Mouse (Mus musculus): Measurements from ENCODE around the gene Pramef20.
"Not testable (repeated sequence)": the region's sequence is repeated elsewhere in the genome, so short reads cannot be mapped to it uniquely, and the experiment has no call there.

The Pramef20 gene

DNA sequence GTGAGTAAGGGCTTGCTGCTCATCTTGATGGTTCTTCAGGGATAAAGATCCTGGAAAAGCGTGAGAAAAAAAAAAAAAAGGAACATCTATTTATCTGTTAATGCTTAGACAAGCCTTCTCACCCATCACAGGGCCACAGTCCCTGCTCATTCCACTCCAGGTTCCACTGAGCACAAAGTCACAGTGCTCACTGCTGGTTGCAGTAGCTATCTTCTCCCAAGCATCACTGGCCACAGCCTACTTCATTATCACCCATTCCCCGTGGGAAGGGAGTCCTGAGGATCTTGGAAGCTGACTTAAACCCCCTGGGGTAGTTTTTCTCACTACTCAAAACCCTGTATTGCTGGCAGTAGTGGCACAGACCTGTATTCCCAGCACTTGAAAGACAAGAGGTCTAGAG, at the start of gene Pramef20:
Pramef20 (minus strand) TSS at position 23 of the 400 bp plus-strand sequence.
- CTCF ChIA-PET: interaction anchor here (0.5 kb wide), 1 partner anchor 1747 kb away, joined by 6 read pairs; no protein-coding TSS in a partner anchor

DNA sequence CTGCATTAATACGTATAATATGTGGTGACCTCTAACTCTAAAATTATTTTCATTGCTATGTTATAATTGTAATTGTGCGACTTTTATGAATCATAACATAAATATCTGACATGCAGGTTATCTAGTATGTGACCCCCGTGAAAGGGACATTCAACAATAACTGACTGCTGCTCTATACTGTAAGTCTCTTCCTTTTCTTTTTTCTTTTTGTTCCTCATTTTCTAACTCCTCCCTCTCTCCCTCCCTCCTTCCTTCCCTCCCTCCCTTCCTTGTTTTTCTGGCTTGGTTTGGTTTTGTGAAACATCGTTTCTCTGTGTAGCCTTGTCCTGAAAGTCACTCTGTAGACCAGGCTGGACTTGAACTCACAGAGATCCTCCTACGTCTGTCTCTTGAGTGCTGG, 46.9 kb upstream of the Pramef20 start:
- CTCF ChIA-PET: no interaction called here

DNA sequence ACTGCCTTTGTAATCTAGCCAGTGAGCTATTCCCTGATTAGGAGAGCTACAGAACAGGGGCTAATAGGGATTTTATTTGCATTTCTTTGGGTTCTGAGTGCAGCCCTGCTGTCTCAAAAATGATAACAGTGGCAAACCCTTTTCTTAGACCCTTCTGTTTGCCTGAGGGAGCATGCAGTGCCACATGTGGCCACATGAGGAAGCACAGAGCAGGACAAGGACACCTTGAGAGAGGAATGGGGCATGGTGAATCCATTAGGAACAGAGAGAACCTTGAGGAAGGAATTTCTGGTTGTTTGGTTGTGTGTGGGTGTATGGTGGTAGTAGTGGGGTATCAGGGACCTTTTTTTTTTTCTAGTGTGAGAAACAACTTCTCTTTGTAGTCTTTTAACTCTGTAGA, 42.9 kb upstream of the Pramef20 start:
- CTCF ChIA-PET: no interaction called here

DNA sequence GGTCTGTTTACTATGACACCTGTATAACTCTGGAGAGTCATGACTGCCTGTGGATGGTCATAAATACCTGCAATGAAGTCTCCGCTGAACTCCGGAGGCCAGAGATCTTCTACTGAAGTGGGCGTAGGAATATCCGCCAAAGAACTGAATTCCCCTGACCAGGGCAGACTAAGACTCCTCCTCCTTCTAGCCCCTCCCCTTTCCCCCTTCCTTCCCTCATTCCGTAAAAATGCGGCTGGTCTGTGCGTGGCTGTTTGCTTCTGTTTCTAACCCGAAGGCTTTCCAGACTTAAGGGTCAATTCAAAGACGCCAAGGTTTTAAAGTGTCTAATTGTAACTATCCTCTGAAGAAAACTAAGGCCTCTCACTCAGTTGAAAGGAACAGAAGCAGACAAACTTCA, 30.6 kb upstream of the Pramef20 start, which contains the start of gene Pramef12:
Pramef12 (minus strand) TSS at position 175 of the 400 bp plus-strand sequence.
- CTCF ChIA-PET: no interaction called here

DNA sequence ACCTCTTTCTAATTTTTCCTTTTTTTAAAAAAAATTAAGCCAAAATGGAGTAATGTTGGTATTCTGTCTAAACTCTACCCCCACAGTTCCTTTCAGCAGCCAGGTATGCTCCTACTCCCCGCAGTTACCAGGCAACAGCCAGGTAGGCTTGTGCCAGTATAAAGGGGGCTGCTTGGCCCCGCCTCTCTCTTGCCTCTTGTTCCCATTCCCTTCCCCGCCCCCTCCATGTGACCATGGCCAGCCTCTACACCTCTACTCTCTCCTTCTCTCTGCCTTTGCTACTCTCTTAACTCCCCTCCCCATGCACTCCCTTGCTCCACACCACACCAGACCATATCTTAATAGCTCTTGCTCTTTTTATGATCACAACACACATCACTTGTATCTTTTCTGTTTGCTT, 28.5 kb upstream of the Pramef20 start:
- CTCF ChIA-PET: no interaction called here

DNA sequence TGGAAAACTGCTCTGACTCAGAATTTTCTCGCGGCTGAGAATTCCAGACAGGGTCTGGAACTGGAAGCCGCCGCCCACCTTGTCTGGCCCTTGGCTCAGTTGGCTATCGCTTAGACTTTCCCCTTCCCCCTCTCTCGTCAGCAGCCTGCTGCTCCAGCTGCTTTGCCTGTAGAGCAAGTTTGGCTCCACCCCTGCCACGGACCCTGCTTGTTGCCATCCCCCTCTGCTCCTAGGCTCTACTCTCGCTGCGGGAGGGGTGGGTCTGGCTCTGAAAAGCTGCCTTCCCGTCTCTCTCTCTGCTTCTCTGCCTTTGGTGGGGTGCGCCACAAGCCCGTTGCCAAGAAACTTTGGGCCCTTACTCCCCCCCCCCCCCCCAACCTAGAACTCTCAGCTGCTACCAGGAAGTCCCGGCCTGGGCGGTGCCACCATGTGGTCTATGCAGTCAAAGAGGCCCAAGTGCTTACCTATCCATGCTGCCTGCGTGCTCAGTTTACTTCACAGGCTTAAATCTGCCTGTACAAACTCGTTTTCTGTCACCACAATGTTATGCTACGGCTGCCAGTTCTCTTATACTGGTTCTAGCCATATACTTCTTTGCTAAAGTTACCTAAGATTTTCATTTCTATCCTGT, 26.8 kb upstream of the Pramef20 start:
- CTCF ChIA-PET: no interaction called here

DNA sequence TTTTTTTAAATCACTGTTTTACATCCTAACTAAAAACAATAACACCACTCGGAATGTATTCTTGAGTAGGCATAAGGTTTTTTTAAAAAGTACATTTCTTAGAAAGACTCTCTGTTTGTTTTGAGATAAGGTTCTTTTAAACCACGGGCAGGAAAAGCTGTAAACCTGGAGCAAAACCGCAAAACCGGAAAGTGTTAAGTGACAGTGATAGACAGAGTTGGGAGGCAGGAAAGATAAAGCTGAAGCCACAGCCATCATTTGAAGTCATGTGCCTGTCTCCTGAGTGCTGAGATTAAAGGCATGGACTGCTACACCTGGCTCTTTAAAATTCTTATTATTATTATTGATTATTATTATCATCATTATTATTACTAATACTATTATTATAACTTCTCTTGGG, 25.0 kb upstream of the Pramef20 start:
- CTCF ChIA-PET: no interaction called here

DNA sequence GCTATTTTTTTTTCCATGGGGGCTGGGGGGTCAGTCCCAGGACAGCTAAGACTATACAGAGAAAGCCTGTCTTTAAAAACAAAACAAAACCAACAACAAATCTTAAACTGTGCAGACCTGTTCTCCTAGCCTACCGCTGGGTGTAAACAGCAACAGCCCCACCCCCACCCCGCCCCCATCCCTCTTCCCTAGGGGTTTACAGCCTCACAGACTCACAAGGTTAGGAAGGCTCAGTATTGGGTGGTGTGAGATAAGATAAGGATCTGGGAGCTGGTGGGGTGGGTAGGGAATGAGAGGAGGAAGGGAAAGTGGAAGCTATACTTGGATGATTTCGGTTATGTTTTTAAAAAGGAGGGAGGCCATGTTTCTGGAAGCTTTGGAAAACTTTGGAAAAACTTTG, 18.6 kb upstream of the Pramef20 start:
- CTCF ChIA-PET: no interaction called here

DNA sequence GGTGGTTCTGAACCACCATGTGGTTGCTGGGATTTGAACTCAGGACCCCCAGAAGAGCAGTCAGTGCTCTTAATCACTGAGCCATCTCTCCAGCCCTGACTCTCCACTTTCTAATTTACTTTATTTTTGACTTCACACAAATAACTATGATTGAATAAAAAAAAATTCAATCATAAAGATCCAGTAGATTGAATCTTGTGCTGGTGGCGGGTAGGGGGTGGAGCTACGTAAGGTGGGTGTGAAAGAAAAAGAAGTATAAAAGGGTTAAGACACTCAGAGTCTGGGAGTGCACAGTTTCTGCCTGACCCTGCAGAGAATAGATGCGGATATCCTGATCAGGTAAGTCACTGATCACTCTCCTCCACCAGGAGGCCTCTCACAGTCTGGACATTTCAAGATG, 20.1 kb downstream of the Pramef20 start, which contains the start of gene Gm13119:
Gm13119 (plus strand) TSS at position 301 of the 400 bp plus-strand sequence.
- CTCF ChIA-PET: not testable (repeated sequence)

DNA sequence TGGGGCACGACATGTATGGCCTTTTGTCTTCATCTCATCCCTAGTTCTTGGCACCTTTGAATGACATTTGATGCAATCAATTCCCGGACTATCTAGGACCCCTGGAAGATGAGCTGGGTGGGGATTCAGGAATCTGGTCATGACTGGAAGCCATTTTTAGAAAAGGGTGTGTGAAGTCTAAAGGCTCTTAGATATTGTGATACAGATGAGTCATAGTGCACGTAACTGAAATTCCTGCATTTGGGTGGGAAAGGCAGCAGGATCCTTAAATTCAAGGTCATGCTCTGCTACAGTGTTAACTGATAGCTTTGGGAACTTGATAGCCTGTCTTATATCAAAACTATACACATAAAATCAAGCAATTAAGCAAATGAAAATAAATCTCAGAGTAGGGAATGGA, 41.9 kb downstream of the Pramef20 start:
- CTCF ChIA-PET: not testable (repeated sequence)

DNA sequence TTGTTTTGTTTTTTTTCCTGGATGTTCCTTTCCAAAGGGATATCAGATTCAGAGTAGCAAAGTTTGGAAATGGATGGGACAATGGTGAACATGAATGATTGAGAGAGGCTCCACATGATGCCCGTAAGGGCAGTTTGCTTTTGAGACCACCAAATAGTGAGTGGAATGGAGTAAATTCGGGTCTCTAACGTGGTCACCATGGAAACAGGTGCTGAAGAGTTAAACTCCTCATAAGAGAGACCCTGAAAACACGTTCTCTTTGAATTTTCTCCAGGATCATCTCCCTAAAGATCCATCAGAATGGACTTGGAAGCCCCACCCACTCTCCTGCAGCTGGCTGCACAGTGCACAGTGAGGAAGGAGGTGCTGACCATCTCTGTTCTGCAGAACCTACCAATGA, 47.8 kb downstream of the Pramef20 start, which contains the start of gene Gm13128:
Gm13128 (plus strand) TSS at position 301 of the 400 bp plus-strand sequence.
- CTCF ChIA-PET: not testable (repeated sequence)
